Mouse (Mus musculus) CH12.LX (cell line): ENCODE results near the gene Olfr279.

ENCODE experiments used
- CTCF ChIP-seq, 2 experiments: IDR thresholded peaks in 1 of 2; conservative IDR thresholded peaks in 1 of 2; 2 replicates each; pipeline ENCODE4 v1.5.1; 2011 to 2012; ENCODE audit warnings: low read depth in 2 of 2, low read length in 2 of 2, improper control_type of control experiment in 1 of 2, inconsistent platforms in 1 of 2, mild to moderate bottlenecking in 1 of 2, moderate library complexity in 1 of 2
- EP300 ChIP-seq: IDR thresholded peaks from 2 replicates; pipeline ENCODE4 v1.6.1; 2011; ENCODE audit warnings: low read length, improper control_type of control experiment
- NELFE ChIP-seq: IDR thresholded peaks from 2 replicates; pipeline ENCODE4 v1.6.1; 2011; ENCODE audit warnings: low read depth, low read length, improper control_type of control experiment
- ZKSCAN1 ChIP-seq: IDR thresholded peaks from 2 replicates; pipeline ENCODE4 v1.6.1; 2012; ENCODE audit warnings: low read depth, inconsistent platforms, low read length, improper control_type of control experiment, borderline replicate concordance

DNA sequence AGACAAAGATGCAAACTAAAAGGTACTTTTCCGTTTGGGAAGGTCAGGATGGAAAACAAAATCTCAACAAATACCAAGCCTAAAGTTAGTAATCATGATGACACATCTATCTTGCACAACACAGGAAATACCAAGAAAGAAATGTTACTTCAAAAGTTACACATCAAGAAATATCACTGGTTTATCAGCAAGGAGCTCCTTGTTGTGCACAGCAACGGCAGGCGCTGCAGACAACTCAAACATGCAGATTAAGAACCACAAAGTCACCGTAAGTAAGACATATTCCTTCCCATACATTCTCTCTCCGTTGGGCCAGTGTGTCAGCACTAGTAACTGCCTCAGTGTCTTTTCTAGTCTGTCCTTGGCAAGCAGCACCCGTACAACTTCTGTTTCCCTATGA is 48.9 kb downstream of the Olfr279 start:
- no peak for TF ChIP-seq EP300
- TF ChIP-seq CTCF (conservative IDR thresholded peaks at IDR 0.05 in 1 of 2, IDR thresholded peaks at IDR 0.05 in 1 of 2; ENCODE audit: low read depth in 2 of 2, low read length in 2 of 2): no peak
- no peak for TF ChIP-seq ZKSCAN1
- no peak for TF ChIP-seq NELFE
